Mouse (Mus musculus) stomach, embryonic 14.5 days (tissue): ENCODE data around the gene Zar1l. TPM values are rescaled to one million over a fixed set of nuclear protein-coding genes. Genes with fewer than 3 reads are reported as not detected.
"Not testable (repeated sequence)": the region's sequence is repeated elsewhere in the genome, so short reads cannot be mapped to it uniquely, and the experiment has no call there.

Experiments
- ATAC-seq: fragments of 200-750 bp; cut with Nextera tagmentation; 2 replicates; pipeline ENCODE4 v1.8.0; 2017; ENCODE audit warnings: low read depth, moderate TSS enrichment; ENCODE audit not compliant: insufficient number of reproducible peaks, insufficient read depth, low FRiP score
- H3K27ac ChIP-seq: fragments of 300-500 bp; sonication (generic); 2 replicates; pipeline ENCODE4 v1.5.1; 2014; ENCODE audit warnings: mild to moderate bottlenecking, low read length, moderate library complexity, mixed read lengths
- H3K27me3 ChIP-seq: fragments of 300-500 bp; sonication (generic); 2 replicates; pipeline ENCODE4 v1.6.1; 2014; ENCODE audit warnings: low read length, control low read depth, mixed read lengths; ENCODE audit not compliant: control insufficient read depth, insufficient read depth
- H3K36me3 ChIP-seq: fragments of 300-500 bp; sonication (generic); 2 replicates; pipeline ENCODE4 v1.6.1; 2014; ENCODE audit warnings: mild to moderate bottlenecking, control low read depth, low read length, moderate library complexity, mixed read lengths; ENCODE audit not compliant: control insufficient read depth, insufficient read depth
- H3K4me1 ChIP-seq: fragments of 300-500 bp; sonication (generic); 2 replicates; pipeline ENCODE4 v1.6.1; 2014; ENCODE audit warnings: low read length, control low read depth, mixed read lengths; ENCODE audit not compliant: control insufficient read depth, insufficient read depth
- H3K4me2 ChIP-seq: fragments of 300-500 bp; sonication (generic); replicated peaks from 2 replicates; pipeline ENCODE4 v1.6.1; 2014; ENCODE audit warnings: low read depth, low read length, control low read depth
- H3K4me3 ChIP-seq: fragments of 300-500 bp; sonication (generic); 2 replicates; pipeline ENCODE4 v1.5.1; 2014; ENCODE audit warnings: low read depth, low read length, control low read depth
- H3K9ac ChIP-seq: fragments of 300-500 bp; sonication (generic); replicated peaks from 2 replicates; pipeline ENCODE4 v1.6.1; 2014; ENCODE audit warnings: low read depth, mild to moderate bottlenecking, control low read depth, low read length, moderate library complexity, mixed read lengths
- H3K9me3 ChIP-seq: fragments of 300-500 bp; sonication (generic); 2 replicates; pipeline ENCODE4 v1.6.1; 2016; ENCODE audit warnings: low read depth, low read length, control low read depth; ENCODE audit not compliant: control insufficient read depth
- WGBS: fragments of 180-500 bp; shearing (Covaris S2); extraction: QIAGEN DNeasy Blood & Tissue Kit; methylation state at CpG from one replicate; pipeline ENCODE4 v1.1.7; 2014; 5-methylcytosine and 5-hydroxymethylcytosine counted together
- polyA plus RNA-seq: library from polyadenylated mRNA; unstranded; fragments of >200 nt; fragmentation: Nextera tagmentation; extraction: Ambion mirVana; gene quantifications from 2 replicates; pipeline ENCODE4 v1.2.1, GENCODE M21; 2014

Gene Zar1l
- polyA plus RNA-seq, 1 experiment from 2014 or later: not detected

GRCm38 (mm10) chr5:150510451-150511225, 7.3 kb downstream of the Zar1l start:
- Histone ChIP-seq H3K4me1 (no peaks in the 10 kb centered on the region), H3K27me3 (no peaks in the 10 kb centered on the region), H3K4me3 (no peak overlapping the region), H3K36me3 (no peaks in the 10 kb centered on the region), H3K27ac (no peak overlapping the region), H3K4me2 (no peak overlapping the region), H3K9ac (no peak overlapping the region), H3K9me3 (no peaks in the 10 kb centered on the region)
- no peak for ATAC-seq
- WGBS: 80% methylated on average over 6 of the region's 6 CpGs

- no peaks in the 10 kb centered on the region for H3K4me1 ChIP-seq
- H3K27me3 ChIP-seq: no peaks in the 10 kb centered on the region
- 54% methylated on average over 6 of the region's 6 CpGs for WGBS
- H3K27ac ChIP-seq: no peak overlapping the region
- H3K36me3 ChIP-seq: no peaks in the 10 kb centered on the region
- H3K4me2 ChIP-seq: no peak overlapping the region
- no peaks in the 10 kb centered on the region for H3K9me3 ChIP-seq
- ATAC-seq: no peak
- H3K4me3 ChIP-seq: no peak overlapping the region
- H3K9ac ChIP-seq: no peak overlapping the region
Observed at GRCm38 (mm10) chr5:150495792-150496191, 22.2 kb downstream of the Zar1l start.

GRCm38 (mm10) chr5:150491573-150492173, 26.3 kb downstream of the Zar1l start:
- not testable (repeated sequence) for H3K4me2 ChIP-seq, H3K9ac ChIP-seq, H3K4me1 ChIP-seq, H3K27me3 ChIP-seq, H3K9me3 ChIP-seq, H3K4me3 ChIP-seq, H3K27ac ChIP-seq, ATAC-seq, H3K36me3 ChIP-seq
- 86% methylated on average over 4 of the region's 4 CpGs for WGBS

GRCm38 (mm10) chr5:150490821-150491220, 27.1 kb downstream of the Zar1l start:
- 32% methylated on average over 8 of the region's 8 CpGs for WGBS
- ATAC-seq: peak; percentile 56; the same call in 1 of the 2 replicates
- Histone ChIP-seq H3K4me1 (0 out of 2 replicates have a peak, but pooled peaks cover 4% of the 10 kb centered on the region), H3K9me3 (no peaks in the 10 kb centered on the region), H3K27me3 (no peaks in the 10 kb centered on the region), H3K4me2 (0 out of 2 replicates have a peak overlapping the region, but pooled peaks have one; percentile 7), H3K36me3 (no peaks in the 10 kb centered on the region), H3K9ac (no peak overlapping the region), H3K27ac (no peak overlapping the region), H3K4me3 (no peak overlapping the region)

GRCm38 (mm10) chr5:150490285-150490684, 27.7 kb downstream of the Zar1l start:
- Histone ChIP-seq H3K4me3 (no peak overlapping the region), H3K4me2 (no peak overlapping the region), H3K9ac (no peak overlapping the region), H3K36me3 (no peaks in the 10 kb centered on the region), H3K27ac (peak overlapping the region; percentile 41; the same call in 1 of the 2 replicates), H3K9me3 (no peaks in the 10 kb centered on the region), H3K27me3 (no peaks in the 10 kb centered on the region), H3K4me1 (0 out of 2 replicates have a peak, but pooled peaks cover 4% of the 10 kb centered on the region)
- WGBS: 65% methylated on average over 3 of the region's 3 CpGs
- ATAC-seq: no peak

GRCm38 (mm10) chr5:150485198-150485597, 32.8 kb downstream of the Zar1l start:
- Histone ChIP-seq H3K9ac (no peak overlapping the region), H3K4me1 (0 out of 2 replicates have a peak, but pooled peaks cover under 1% of the 10 kb centered on the region), H3K9me3 (no peaks in the 10 kb centered on the region), H3K27me3 (no peaks in the 10 kb centered on the region), H3K4me2 (no peak overlapping the region), H3K4me3 (no peak overlapping the region), H3K27ac (no peak overlapping the region), H3K36me3 (no peaks in the 10 kb centered on the region)
- WGBS: 67% methylated on average over 3 of the region's 3 CpGs
- no peak for ATAC-seq

- ATAC-seq: no peak
- H3K36me3 ChIP-seq: no peaks in the 10 kb centered on the region
- no peaks in the 10 kb centered on the region for H3K27me3 ChIP-seq
- WGBS: 63% methylated on average over 4 of the region's 4 CpGs
- no peaks in the 10 kb centered on the region for H3K9me3 ChIP-seq
- H3K4me1 ChIP-seq: no peaks in the 10 kb centered on the region
- no peak overlapping the region for H3K9ac ChIP-seq
- no peak overlapping the region for H3K27ac ChIP-seq
- no peak overlapping the region for H3K4me3 ChIP-seq
- no peak overlapping the region for H3K4me2 ChIP-seq
Observed at GRCm38 (mm10) chr5:150478612-150479011, 39.4 kb downstream of the Zar1l start.

GRCm38 (mm10) chr5:150477364-150477763, 40.6 kb downstream of the Zar1l start:
- Histone ChIP-seq H3K9me3 (no peaks in the 10 kb centered on the region), H3K27ac (no peak overlapping the region), H3K4me2 (no peak overlapping the region), H3K4me3 (no peak overlapping the region), H3K9ac (no peak overlapping the region), H3K27me3 (no peaks in the 10 kb centered on the region), H3K36me3 (no peaks in the 10 kb centered on the region), H3K4me1 (no peaks in the 10 kb centered on the region)
- ATAC-seq: no peak
- 77% methylated on average over 4 of the region's 4 CpGs for WGBS
